Mouse (Mus musculus): Measurements from ENCODE around the gene Fkbp1b. TPM values are rescaled to one million over a fixed set of nuclear protein-coding genes. Genes with fewer than 3 reads are reported as not detected.
A peak's percentile ranks its signal among the peaks of the same experiment; 100 is the strongest.

Fkbp1b gene
- polyA plus RNA-seq, 1 experiment from 2014 or later: 20.6 TPM

- H3K36me3 ChIP-seq (ENCODE audit: control insufficient read depth, insufficient read depth): peaks cover 16% of the 10 kb centered on the region
- H3K27ac ChIP-seq (ENCODE audit: low read depth, low read length): no peak overlapping the region
- TF ChIP-seq CTCF (IDR thresholded peaks at IDR 0.05; ENCODE audit: low read depth): peak; percentile 51
- H3K9me3 ChIP-seq (ENCODE audit: control insufficient read depth): no peaks in the 10 kb centered on the region
- no peak for ATAC-seq
- H3K4me1 ChIP-seq (replicated peaks; ENCODE audit: control insufficient read depth, insufficient read depth, low read length): 0 out of 2 replicates have a peak, but pooled peaks cover under 1% of the 10 kb centered on the region
- no peak overlapping the region for H3K4me3 ChIP-seq (ENCODE audit: low read depth, low read length)
- no peaks in the 10 kb centered on the region for H3K27me3 ChIP-seq (replicated peaks; ENCODE audit: control insufficient read depth, insufficient read depth, low read length)
- H3K9ac ChIP-seq (ENCODE audit: low read depth, low read length): no peak overlapping the region
- H3K4me2 ChIP-seq (replicated peaks; ENCODE audit: low read depth): no peak overlapping the region
- WGBS: 95% methylated on average over 5 of the region's 5 CpGs
Measured at GRCm38 (mm10) chr12:4879048-4879447, 37.7 kb upstream of the Fkbp1b start.

GRCm38 (mm10) chr12:4878296-4878783 lies 36.9 kb upstream of the Fkbp1b start:
- Histone ChIP-seq H3K4me3 (ENCODE audit: low read depth, low read length) (no peak overlapping the region), H3K27ac (ENCODE audit: low read depth, low read length) (no peak overlapping the region), H3K9me3 (ENCODE audit: control insufficient read depth) (no peaks in the 10 kb centered on the region), H3K9ac (ENCODE audit: low read depth, low read length) (no peak overlapping the region), H3K4me1 (replicated peaks; ENCODE audit: control insufficient read depth, insufficient read depth, low read length) (0 out of 2 replicates have a peak, but pooled peaks cover 3% of the 10 kb centered on the region), H3K36me3 (ENCODE audit: control insufficient read depth, insufficient read depth) (peaks cover 16% of the 10 kb centered on the region), H3K4me2 (replicated peaks; ENCODE audit: low read depth) (no peak overlapping the region), H3K27me3 (replicated peaks; ENCODE audit: control insufficient read depth, insufficient read depth, low read length) (no peaks in the 10 kb centered on the region)
- 83% methylated on average over 9 of the region's 9 CpGs for WGBS
- no peak for TF ChIP-seq CTCF (IDR thresholded peaks at IDR 0.05; ENCODE audit: low read depth)
- no peak for ATAC-seq

- TF ChIP-seq CTCF (IDR thresholded peaks at IDR 0.05; ENCODE audit: low read depth): no peak
- ATAC-seq: peak; percentile 43; the same call in 1 of the 2 replicates
- Histone ChIP-seq H3K4me1 (replicated peaks; ENCODE audit: control insufficient read depth, insufficient read depth, low read length) (0 out of 2 replicates have a peak, but pooled peaks cover 3% of the 10 kb centered on the region), H3K4me3 (ENCODE audit: low read depth, low read length) (no peak overlapping the region), H3K9me3 (ENCODE audit: control insufficient read depth) (no peaks in the 10 kb centered on the region), H3K36me3 (ENCODE audit: control insufficient read depth, insufficient read depth) (peaks cover 5% of the 10 kb centered on the region), H3K27me3 (replicated peaks; ENCODE audit: control insufficient read depth, insufficient read depth, low read length) (no peaks in the 10 kb centered on the region), H3K4me2 (replicated peaks; ENCODE audit: low read depth) (peak overlapping the region; percentile 40), H3K27ac (ENCODE audit: low read depth, low read length) (peak overlapping the region; percentile 11; the same call in 1 of the 2 replicates), H3K9ac (ENCODE audit: low read depth, low read length) (no peak overlapping the region)
- WGBS: 48% methylated on average over 8 of the region's 8 CpGs
Measured at GRCm38 (mm10) chr12:4875623-4876022, 34.2 kb upstream of the Fkbp1b start.

GRCm38 (mm10) chr12:4874161-4874927 lies 33.0 kb upstream of the Fkbp1b start, which contains the start of gene Mfsd2b:
Gene Mfsd2b (minus strand): TSS chr12:4874359.
- Histone ChIP-seq H3K4me1 (replicated peaks; ENCODE audit: control insufficient read depth, insufficient read depth, low read length) (0 out of 2 replicates have a peak, but pooled peaks cover 3% of the 10 kb centered on the region), H3K4me2 (replicated peaks; ENCODE audit: low read depth) (peak within 1 kb of the TSS; percentile 63), H3K36me3 (ENCODE audit: control insufficient read depth, insufficient read depth) (peaks cover 2% of the 10 kb centered on the region), H3K27me3 (replicated peaks; ENCODE audit: control insufficient read depth, insufficient read depth, low read length) (no peaks in the 10 kb centered on the region), H3K4me3 (ENCODE audit: low read depth, low read length) (peak within 1 kb of the TSS; percentile 21), H3K27ac (ENCODE audit: low read depth, low read length) (no peak within 1 kb of the TSS), H3K9me3 (ENCODE audit: control insufficient read depth) (no peaks in the 10 kb centered on the region), H3K9ac (ENCODE audit: low read depth, low read length) (no peak within 1 kb of the TSS)
- under 1% methylated on average over 24 of the region's 24 CpGs for WGBS
- no peak for TF ChIP-seq CTCF (IDR thresholded peaks at IDR 0.05; ENCODE audit: low read depth)
- ATAC-seq: peak; percentile 84

GRCm38 (mm10) chr12:4873531-4873930 lies 32.1 kb upstream of the Fkbp1b start:
- Histone ChIP-seq H3K4me2 (replicated peaks; ENCODE audit: low read depth) (peak overlapping the region; percentile 63), H3K9ac (ENCODE audit: low read depth, low read length) (no peak overlapping the region)

GRCm38 (mm10) chr12:4872983-4873477 lies 31.6 kb upstream of the Fkbp1b start:
- H3K4me2 ChIP-seq (replicated peaks; ENCODE audit: low read depth): no peak overlapping the region
- no peak for ATAC-seq
- no peaks in the 10 kb centered on the region for H3K36me3 ChIP-seq (ENCODE audit: control insufficient read depth, insufficient read depth)
- H3K27ac ChIP-seq (ENCODE audit: low read depth, low read length): no peak overlapping the region
- 68% methylated on average over 5 of the region's 5 CpGs for WGBS
- H3K27me3 ChIP-seq (replicated peaks; ENCODE audit: control insufficient read depth, insufficient read depth, low read length): no peaks in the 10 kb centered on the region
- H3K4me1 ChIP-seq (replicated peaks; ENCODE audit: control insufficient read depth, insufficient read depth, low read length): 0 out of 2 replicates have a peak, but pooled peaks cover 3% of the 10 kb centered on the region
- TF ChIP-seq CTCF (IDR thresholded peaks at IDR 0.05; ENCODE audit: low read depth): no peak
- H3K4me3 ChIP-seq (ENCODE audit: low read depth, low read length): no peak overlapping the region
- no peaks in the 10 kb centered on the region for H3K9me3 ChIP-seq (ENCODE audit: control insufficient read depth)
- H3K9ac ChIP-seq (ENCODE audit: low read depth, low read length): no peak overlapping the region

More at GRCm38 (mm10) chr12:4873531-4873930, 32.1 kb upstream of the Fkbp1b start:
- no peak for TF ChIP-seq CTCF (IDR thresholded peaks at IDR 0.05; ENCODE audit: low read depth)
- WGBS: 78% methylated on average over 6 of the region's 6 CpGs
- Histone ChIP-seq H3K36me3 (ENCODE audit: control insufficient read depth, insufficient read depth) (no peaks in the 10 kb centered on the region), H3K9me3 (ENCODE audit: control insufficient read depth) (no peaks in the 10 kb centered on the region), H3K27ac (ENCODE audit: low read depth, low read length) (no peak overlapping the region), H3K4me1 (replicated peaks; ENCODE audit: control insufficient read depth, insufficient read depth, low read length) (0 out of 2 replicates have a peak, but pooled peaks cover 3% of the 10 kb centered on the region), H3K4me3 (ENCODE audit: low read depth, low read length) (no peak overlapping the region), H3K27me3 (replicated peaks; ENCODE audit: control insufficient read depth, insufficient read depth, low read length) (no peaks in the 10 kb centered on the region)
- ATAC-seq: no peak
